Mouse (Mus musculus): ENCODE data around the gene Tmed10.

- no peak for TF ChIP-seq HCFC1 (IDR thresholded peaks at IDR 0.05; ENCODE audit: borderline replicate concordance, insufficient read depth, low read length)
- no peak for TF ChIP-seq MAFK (IDR thresholded peaks at IDR 0.05; ENCODE audit: insufficient read depth, low read depth, low read length)
- TF ChIP-seq CHD2 (IDR thresholded peaks at IDR 0.05; ENCODE audit: low read depth, low read length), result no peak
Measured at GRCm38 (mm10) chr12:85382761-85383680, 8.4 kb upstream of the Tmed10 start.
